Mouse (Mus musculus) midbrain, embryonic 11.5 days (tissue): ENCODE measurements at regions not wholly inside any gene's neighbourhood (a gene's known extent, or its start where the extent isn't known, plus 50 kb on each side); places are given as distances from the start of the nearest gene placed in this dataset.
A peak's percentile ranks its signal among the peaks of the same experiment; 100 is the strongest.

ENCODE experiments used
- ATAC-seq: fragments of 200-750 bp; cut with Nextera tagmentation; 2 replicates; pipeline ENCODE4 v1.8.0; 2017; ENCODE audit warnings: moderate TSS enrichment, moderate library complexity; ENCODE audit not compliant: low FRiP score
- DNase-seq: peaks from one replicate; pipeline ENCODE4 v3.0.0; 2015; ENCODE audit warnings: low spot score; ENCODE audit errors: missing footprints
- H3K27ac ChIP-seq: fragments of 300-500 bp; sonication (generic); 2 replicates; pipeline ENCODE4 v1.5.1; 2014; ENCODE audit warnings: low read depth, low read length
- H3K27me3 ChIP-seq: fragments of 300-500 bp; sonication (generic); 2 replicates; pipeline ENCODE4 v1.6.1; 2014; ENCODE audit warnings: mild to moderate bottlenecking, low read length, moderate library complexity, mixed read lengths; ENCODE audit not compliant: control insufficient read depth, insufficient read depth
- H3K36me3 ChIP-seq: fragments of 300-500 bp; sonication (generic); 2 replicates; pipeline ENCODE4 v1.6.1; 2014; ENCODE audit warnings: mild to moderate bottlenecking, low read length, moderate library complexity, mixed read lengths; ENCODE audit not compliant: control insufficient read depth, insufficient read depth
- H3K4me1 ChIP-seq: fragments of 300-500 bp; sonication (generic); 2 replicates; pipeline ENCODE4 v1.6.1; 2014; ENCODE audit warnings: low read length; ENCODE audit not compliant: control insufficient read depth, insufficient read depth
- H3K4me2 ChIP-seq: fragments of 300-500 bp; sonication (generic); 2 replicates; pipeline ENCODE4 v1.6.1; 2014; ENCODE audit warnings: mild to moderate bottlenecking, moderate library complexity
- H3K4me3 ChIP-seq: fragments of 300-500 bp; sonication (generic); 2 replicates; pipeline ENCODE4 v1.5.1; 2014; ENCODE audit warnings: low read depth, low read length
- H3K9ac ChIP-seq: fragments of 300-500 bp; sonication (generic); 2 replicates; pipeline ENCODE4 v1.6.1; 2014; ENCODE audit warnings: low read length
- H3K9me3 ChIP-seq: fragments of 300-500 bp; sonication (generic); 2 replicates; pipeline ENCODE4 v1.6.1; 2016; ENCODE audit warnings: low read length; ENCODE audit not compliant: control insufficient read depth
- WGBS: fragments of 180-500 bp; shearing (Covaris S2); extraction: QIAGEN DNeasy Blood & Tissue Kit; methylation state at CpG from one replicate; pipeline ENCODE4 v1.1.7; 2014; 5-methylcytosine and 5-hydroxymethylcytosine counted together

DNA sequence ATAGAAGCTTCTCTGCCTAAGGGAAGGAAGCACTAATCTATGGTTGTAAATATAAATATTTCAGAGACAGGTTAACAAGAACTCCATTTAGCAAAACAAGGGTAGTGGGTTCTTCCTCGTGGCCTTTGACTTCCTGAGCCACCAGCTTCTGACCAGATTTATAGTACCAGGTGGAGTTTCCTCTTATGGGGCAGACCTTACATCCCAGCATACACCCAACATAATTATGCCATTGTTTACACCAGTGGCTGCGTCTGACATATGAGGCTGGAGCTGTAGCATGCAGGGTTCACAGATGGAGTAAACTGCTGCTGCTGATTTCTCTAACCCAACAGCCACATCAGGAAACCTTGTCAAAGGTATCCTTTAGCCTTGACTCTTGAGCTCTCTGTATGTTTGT, 75.5 kb downstream of the Trib2 start:
- WGBS = 87% methylated on average over 2 of the region's 2 CpGs
- no peak overlapping the region for H3K9ac ChIP-seq
- H3K27ac ChIP-seq = no peak overlapping the region
- no peaks in the 10 kb centered on the region for H3K4me1 ChIP-seq
- no peak overlapping the region for H3K4me3 ChIP-seq
- H3K27me3 ChIP-seq = no peaks in the 10 kb centered on the region
- no peak for DNase-seq
- H3K4me2 ChIP-seq = no peak overlapping the region
- no peaks in the 10 kb centered on the region for H3K9me3 ChIP-seq
- H3K36me3 ChIP-seq = no peaks in the 10 kb centered on the region
- ATAC-seq = no peak

GRCm38 (mm10) chr12:15738989-15739388, 77.7 kb downstream of the Trib2 start:
- DNase-seq (no peak), ATAC-seq (no peak)
- no peaks in the 10 kb centered on the region for H3K36me3 ChIP-seq
- no peak overlapping the region for H3K4me2 ChIP-seq
- no peak overlapping the region for H3K27ac ChIP-seq
- H3K9me3 ChIP-seq = no peaks in the 10 kb centered on the region
- no peak overlapping the region for H3K4me3 ChIP-seq
- no peaks in the 10 kb centered on the region for H3K4me1 ChIP-seq
- no peaks in the 10 kb centered on the region for H3K27me3 ChIP-seq
- WGBS = 61% methylated on average over 4 of the region's 4 CpGs
- H3K9ac ChIP-seq = no peak overlapping the region

- no peak for DNase-seq
- no peaks in the 10 kb centered on the region for H3K27me3 ChIP-seq
- 56% methylated on average over 3 of the region's 3 CpGs for WGBS
Measured at GRCm38 (mm10) chr12:15731261-15731660, 85.5 kb downstream of the Trib2 start.

GRCm38 (mm10) chr12:15729696-15730095, 87.0 kb downstream of the Trib2 start:
- no peak overlapping the region for H3K27ac ChIP-seq
- WGBS = 69% methylated on average over 3 of the region's 3 CpGs
- DNase-seq = no peak
- H3K36me3 ChIP-seq = no peaks in the 10 kb centered on the region
- H3K4me3 ChIP-seq = no peak overlapping the region
- no peak overlapping the region for H3K4me2 ChIP-seq
- H3K4me1 ChIP-seq = no peaks in the 10 kb centered on the region
- H3K9me3 ChIP-seq = no peaks in the 10 kb centered on the region
- no peaks in the 10 kb centered on the region for H3K27me3 ChIP-seq
- ATAC-seq = no peak
- H3K9ac ChIP-seq = no peak overlapping the region

More at GRCm38 (mm10) chr12:15731261-15731660, 85.5 kb downstream of the Trib2 start:
- Histone ChIP-seq H3K9me3 (no peaks in the 10 kb centered on the region), H3K4me3 (no peak overlapping the region), H3K27ac (no peak overlapping the region), H3K36me3 (no peaks in the 10 kb centered on the region), H3K9ac (no peak overlapping the region), H3K4me2 (no peak overlapping the region), H3K4me1 (no peaks in the 10 kb centered on the region)
- no peak for ATAC-seq

GRCm38 (mm10) chr12:15723529-15723928, 93.2 kb downstream of the Trib2 start:
- WGBS = 78% methylated on average over 6 of the region's 6 CpGs
- no peaks in the 10 kb centered on the region for H3K9me3 ChIP-seq
- peak; percentile 56 for DNase-seq

GRCm38 (mm10) chr12:15722161-15722560, 94.6 kb downstream of the Trib2 start:
- WGBS = 77% methylated on average over 2 of the region's 2 CpGs
- ATAC-seq (no peak), DNase-seq (peak; percentile 69)
- Histone ChIP-seq H3K4me2 (no peak overlapping the region), H3K9ac (no peak overlapping the region), H3K27ac (no peak overlapping the region), H3K27me3 (no peaks in the 10 kb centered on the region), H3K4me1 (no peaks in the 10 kb centered on the region), H3K9me3 (no peaks in the 10 kb centered on the region), H3K4me3 (no peak overlapping the region), H3K36me3 (no peaks in the 10 kb centered on the region)

More at GRCm38 (mm10) chr12:15723529-15723928, 93.2 kb downstream of the Trib2 start:
- Histone ChIP-seq H3K4me3 (no peak overlapping the region), H3K4me1 (no peaks in the 10 kb centered on the region), H3K4me2 (no peak overlapping the region), H3K9ac (no peak overlapping the region), H3K36me3 (no peaks in the 10 kb centered on the region), H3K27ac (no peak overlapping the region), H3K27me3 (no peaks in the 10 kb centered on the region)
- ATAC-seq = no peak

GRCm38 (mm10) chr12:15720171-15720570, 96.6 kb downstream of the Trib2 start:
- H3K36me3 ChIP-seq = no peaks in the 10 kb centered on the region
- no peaks in the 10 kb centered on the region for H3K27me3 ChIP-seq
- WGBS = 93% methylated on average over 6 of the region's 6 CpGs
- no peak overlapping the region for H3K4me3 ChIP-seq
- no peak overlapping the region for H3K27ac ChIP-seq
- H3K4me1 ChIP-seq = no peaks in the 10 kb centered on the region
- H3K9me3 ChIP-seq = no peaks in the 10 kb centered on the region
- peak; percentile 75 for DNase-seq
- no peak for ATAC-seq
- no peak overlapping the region for H3K9ac ChIP-seq
- no peak overlapping the region for H3K4me2 ChIP-seq

GRCm38 (mm10) chr12:15718827-15719226, 97.9 kb downstream of the Trib2 start:
- no peaks in the 10 kb centered on the region for H3K36me3 ChIP-seq
- H3K4me1 ChIP-seq = no peaks in the 10 kb centered on the region
- H3K4me2 ChIP-seq = no peak overlapping the region
- H3K27ac ChIP-seq = no peak overlapping the region
- no peak overlapping the region for H3K9ac ChIP-seq
- H3K9me3 ChIP-seq = no peaks in the 10 kb centered on the region
- ATAC-seq = no peak
- DNase-seq = no peak
- WGBS = 89% methylated on average over 1 of the region's 1 CpGs
- H3K4me3 ChIP-seq = no peak overlapping the region
- H3K27me3 ChIP-seq = no peaks in the 10 kb centered on the region

GRCm38 (mm10) chr12:15717989-15718388, 98.7 kb downstream of the Trib2 start:
- Histone ChIP-seq H3K4me1 (no peaks in the 10 kb centered on the region), H3K36me3 (no peaks in the 10 kb centered on the region), H3K27me3 (no peaks in the 10 kb centered on the region), H3K27ac (no peak overlapping the region), H3K4me3 (no peak overlapping the region), H3K9me3 (no peaks in the 10 kb centered on the region), H3K4me2 (no peak overlapping the region), H3K9ac (no peak overlapping the region)
- ATAC-seq (no peak), DNase-seq (no peak)
- 87% methylated on average over 6 of the region's 6 CpGs for WGBS

DNA sequence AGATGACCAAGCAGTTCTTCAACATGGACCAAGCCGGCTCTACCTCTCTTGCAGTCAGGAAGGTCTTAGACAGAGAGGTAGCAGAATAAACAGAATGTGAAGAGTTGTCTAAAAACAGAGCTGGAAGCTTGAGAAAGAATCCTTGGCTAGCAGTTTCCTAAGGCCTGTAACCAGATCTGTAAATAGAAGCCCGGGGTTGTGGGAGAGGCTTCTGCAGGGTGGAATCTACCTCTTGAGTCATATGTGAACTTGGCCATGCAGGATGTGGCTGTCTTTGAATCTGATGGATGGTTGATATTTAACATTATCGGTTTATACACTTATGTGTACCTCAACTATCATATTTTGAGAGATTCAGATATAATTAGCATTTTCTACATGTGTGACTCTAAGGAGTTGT, 99.4 kb downstream of the Trib2 start:
- no peaks in the 10 kb centered on the region for H3K36me3 ChIP-seq
- no peaks in the 10 kb centered on the region for H3K9me3 ChIP-seq
- WGBS = 92% methylated on average over 3 of the region's 3 CpGs
- DNase-seq (no peak), ATAC-seq (no peak)
- no peak overlapping the region for H3K9ac ChIP-seq
- H3K4me1 ChIP-seq = no peaks in the 10 kb centered on the region
- H3K27me3 ChIP-seq = no peaks in the 10 kb centered on the region
- no peak overlapping the region for H3K27ac ChIP-seq
- no peak overlapping the region for H3K4me2 ChIP-seq
- no peak overlapping the region for H3K4me3 ChIP-seq
